Mouse (Mus musculus) right cerebral cortex, postnatal 4 days (tissue): ENCODE results near the gene Npc2.

ENCODE experiments used
- DNase-seq: peaks from one replicate; pipeline ENCODE4 v3.0.0-alpha.2; 2022

Npc2 gene

DNA sequence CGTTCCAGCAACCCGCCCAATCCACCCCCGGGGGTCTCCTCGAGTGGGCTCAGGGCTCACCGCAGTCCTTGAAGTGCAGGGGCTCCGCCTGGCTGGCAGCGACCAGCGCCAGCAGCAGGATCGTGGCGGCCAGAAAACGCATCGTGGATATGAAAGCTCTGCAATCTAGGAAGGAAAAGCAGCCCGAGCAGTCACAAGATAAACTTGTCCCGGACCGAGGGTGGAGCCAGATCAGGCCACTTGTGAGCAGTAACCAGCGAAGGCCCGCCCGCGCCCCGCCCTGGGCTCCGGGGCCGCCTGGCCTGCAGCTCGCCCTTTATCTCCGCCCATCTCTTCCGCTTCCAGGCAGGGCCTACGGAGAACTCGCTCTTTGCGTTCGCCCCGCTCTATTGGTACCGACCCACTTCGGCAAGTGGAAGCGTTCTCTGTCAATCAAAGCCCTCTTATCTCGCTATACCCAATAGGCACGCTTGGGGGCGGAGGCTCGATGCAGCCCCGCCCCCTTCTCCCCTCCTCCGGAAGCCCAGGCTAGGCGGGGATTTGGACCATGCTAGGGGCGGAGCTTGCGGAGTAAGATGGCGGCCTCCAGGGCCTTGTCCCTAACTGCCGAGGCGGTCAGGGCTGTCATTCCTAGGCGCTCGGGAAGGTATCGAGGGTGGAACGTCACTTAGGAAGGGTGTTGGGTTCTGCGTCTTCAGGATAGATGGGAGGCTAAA is at the start of gene Npc2, which contains the start of gene Isca2:
Gene Npc2 (minus strand): TSS at position 427 of the 716 bp plus-strand sequence.
Gene Isca2 (plus strand): TSS at position 526 of the 716 bp plus-strand sequence.
- DNase-seq = peak; percentile 91

DNA sequence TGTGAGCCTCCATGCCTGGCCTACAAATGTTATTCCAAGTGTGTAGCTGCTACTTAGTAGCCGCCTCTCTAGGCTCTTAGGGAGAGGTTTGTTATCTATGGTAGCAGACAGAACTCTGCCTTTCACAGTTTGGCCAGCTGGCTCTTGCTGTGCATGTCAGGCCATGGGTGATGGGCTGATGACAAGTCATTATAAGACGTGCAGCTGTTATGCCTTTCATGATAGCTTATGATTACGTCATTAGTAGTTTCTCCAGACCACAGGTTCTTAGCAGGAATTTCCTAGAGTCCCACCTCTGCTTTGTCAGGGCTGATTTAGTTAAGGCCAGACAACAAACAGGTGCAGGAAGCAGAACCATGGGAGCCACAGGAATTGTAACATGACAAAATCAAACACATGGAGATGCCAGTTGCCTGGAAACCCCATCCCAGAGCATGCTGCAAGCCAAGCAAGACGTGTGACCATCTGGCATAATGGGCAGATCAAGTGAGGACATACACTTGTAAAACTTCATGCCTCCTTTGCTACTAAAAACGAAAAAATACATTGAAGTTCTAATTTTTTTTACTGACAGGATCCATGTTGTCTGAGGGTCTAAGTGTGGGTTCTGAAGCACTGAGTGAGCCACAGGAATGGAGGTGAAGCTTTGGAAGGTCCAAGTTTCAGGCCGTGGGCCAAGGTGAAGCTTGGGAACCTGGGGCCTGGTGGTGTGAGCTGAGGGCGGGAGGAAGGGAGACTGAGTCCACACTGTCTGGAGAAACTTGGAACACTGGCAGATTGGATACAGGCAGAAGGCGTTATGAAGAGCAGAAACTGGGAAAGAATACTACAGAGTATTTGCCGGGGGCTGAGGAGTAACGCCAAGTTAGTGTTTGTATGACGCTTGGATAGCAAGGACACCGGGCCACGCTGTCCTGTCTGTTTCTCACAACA is 46.5 kb upstream of the Npc2 start:
- DNase-seq = peak; percentile 38

DNA sequence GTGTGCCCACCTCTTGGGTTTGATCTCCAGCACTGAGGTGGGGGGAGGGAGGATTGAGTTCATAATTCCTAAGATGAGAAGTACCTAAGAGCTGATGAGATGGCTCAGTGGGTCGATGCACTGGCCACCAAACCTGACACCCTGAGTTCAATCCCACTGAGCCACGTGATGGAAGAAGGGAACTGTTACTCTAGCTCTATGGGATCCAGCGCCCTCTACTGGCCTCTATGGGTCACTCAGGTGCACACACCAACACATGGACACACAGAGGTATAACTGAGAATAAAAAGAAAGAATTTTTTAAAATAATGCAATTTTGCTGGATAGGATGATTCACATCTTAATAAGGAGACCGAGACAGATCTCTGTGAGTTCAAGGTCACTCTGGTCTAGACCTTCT is 45.5 kb upstream of the Npc2 start:
- DNase-seq = no peak

DNA sequence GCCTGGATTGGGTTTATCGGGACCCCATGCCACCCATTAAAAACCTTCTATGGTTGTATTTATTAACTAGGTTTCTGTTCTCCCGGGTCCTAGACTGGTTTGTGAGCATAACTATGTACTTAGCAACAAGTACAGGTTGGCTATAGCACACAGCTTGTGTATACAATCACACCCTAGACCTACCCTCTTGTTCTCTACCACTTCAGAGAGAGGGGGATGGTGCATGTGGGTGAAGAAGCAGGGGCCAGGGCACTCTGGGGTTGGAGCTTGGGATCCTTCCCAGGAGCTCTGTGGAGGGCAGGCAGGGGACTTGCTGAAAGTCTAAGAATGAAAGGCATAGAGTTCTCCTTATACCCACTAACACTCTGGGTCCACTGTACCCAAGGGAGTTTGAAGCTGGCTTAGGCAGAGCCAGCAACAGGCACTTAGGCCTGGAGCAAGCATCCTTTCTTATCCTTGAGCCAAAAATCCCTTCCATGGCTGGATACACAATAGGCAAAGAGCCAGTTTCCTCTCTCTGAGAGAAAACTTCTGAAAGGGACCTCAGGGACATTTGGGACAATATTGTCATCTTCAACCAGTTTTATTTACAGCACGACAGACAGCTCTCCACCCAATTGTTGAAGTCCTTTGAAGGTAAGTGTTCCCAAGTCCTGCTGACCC is 41.8 kb upstream of the Npc2 start:
- no peak for DNase-seq

GRCm38 (mm10) chr12:84813773-84814172 is 40.8 kb upstream of the Npc2 start:
- DNase-seq = no peak

DNA sequence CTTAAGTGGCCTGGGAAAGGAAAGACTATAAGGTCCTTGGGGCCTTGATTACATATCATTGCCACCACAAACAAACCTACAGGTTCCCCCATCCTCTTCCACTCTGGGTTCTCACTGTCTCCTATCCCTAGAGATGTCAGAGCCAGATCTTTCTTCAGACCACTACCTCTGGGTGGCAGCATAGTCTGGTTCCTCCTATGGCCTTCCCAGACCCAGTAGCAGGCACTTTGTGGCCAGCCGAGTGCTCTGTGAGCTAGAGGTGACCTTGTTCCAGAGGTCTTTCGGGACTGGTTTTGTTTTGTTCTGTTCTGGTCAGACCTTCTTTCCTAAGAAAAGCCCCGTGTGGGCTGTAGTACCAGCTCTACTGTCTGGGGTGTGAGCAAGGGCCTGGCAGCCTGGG is 39.1 kb upstream of the Npc2 start:
- DNase-seq = no peak

- no peak for DNase-seq
These were observed 38.6 kb upstream of the Npc2 start for GRCm38 (mm10) chr12:84811510-84811909.

- DNase-seq = no peak
These were observed 37.9 kb upstream of the Npc2 start for GRCm38 (mm10) chr12:84810810-84811209.

GRCm38 (mm10) chr12:84809033-84809432 is 36.1 kb upstream of the Npc2 start:
- DNase-seq = no peak

DNA sequence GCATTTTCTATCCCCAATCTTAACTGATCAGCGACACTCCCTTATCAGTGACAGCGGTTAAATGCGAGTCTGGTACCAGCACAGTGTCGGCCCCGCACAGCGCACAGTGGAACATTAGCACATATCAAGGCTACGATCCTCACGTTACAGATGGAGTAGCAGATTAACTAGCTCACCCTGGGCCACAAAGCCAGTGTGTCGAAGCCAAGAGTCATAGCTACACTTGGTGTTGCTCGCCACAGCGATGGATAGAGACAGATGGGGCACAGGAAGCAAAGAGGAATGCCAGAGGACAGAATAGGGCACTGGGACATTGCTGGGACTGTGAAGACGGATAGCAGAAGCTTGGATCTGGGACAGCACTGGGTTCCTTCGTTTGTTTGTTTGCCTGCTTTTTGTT is 34.4 kb upstream of the Npc2 start:
- DNase-seq = no peak

- DNase-seq = no peak
These were observed 33.8 kb upstream of the Npc2 start for GRCm38 (mm10) chr12:84806726-84807125.

DNA sequence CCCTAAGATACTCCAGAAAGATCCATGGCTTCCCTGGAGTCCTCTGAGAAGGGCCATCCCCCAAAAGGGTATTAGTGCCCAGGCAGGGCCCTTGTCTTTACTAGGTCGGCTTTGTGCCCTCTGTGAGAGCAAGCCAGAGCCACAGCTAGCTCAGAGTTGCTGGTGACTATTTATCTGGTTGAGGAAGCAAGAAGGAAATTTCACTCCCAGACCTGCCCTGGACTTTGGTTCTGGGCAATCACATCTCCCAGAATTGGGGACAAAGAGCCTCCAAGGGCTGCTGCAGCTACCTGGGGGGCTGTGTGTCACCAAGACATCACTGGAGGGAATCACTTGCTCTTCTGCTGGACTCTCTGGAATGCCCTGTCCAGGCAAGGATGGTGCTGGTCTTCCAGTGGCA is 33.1 kb upstream of the Npc2 start:
- no peak for DNase-seq

GRCm38 (mm10) chr12:84805228-84805842 is 32.4 kb upstream of the Npc2 start:
- no peak for DNase-seq

DNA sequence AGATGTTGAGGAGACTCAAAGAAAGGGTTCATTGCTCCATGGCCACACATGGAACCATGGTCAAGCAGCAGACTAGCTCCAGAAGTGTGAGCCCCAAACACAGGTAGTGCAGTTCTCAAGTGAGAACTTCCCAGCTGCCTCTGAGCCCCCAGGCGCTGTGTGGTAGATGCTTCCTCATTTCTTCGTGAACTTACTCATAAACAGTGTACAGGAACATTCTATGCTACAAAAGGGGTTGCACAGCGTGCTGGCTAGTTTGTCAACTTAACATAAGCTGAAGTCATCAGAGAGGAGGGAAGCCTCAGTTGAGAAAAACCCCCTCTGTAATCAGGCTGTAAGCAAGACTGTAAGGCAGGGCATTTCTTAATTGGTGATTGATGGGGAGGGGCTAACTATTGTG is 29.7 kb upstream of the Npc2 start:
- no peak for DNase-seq

DNA sequence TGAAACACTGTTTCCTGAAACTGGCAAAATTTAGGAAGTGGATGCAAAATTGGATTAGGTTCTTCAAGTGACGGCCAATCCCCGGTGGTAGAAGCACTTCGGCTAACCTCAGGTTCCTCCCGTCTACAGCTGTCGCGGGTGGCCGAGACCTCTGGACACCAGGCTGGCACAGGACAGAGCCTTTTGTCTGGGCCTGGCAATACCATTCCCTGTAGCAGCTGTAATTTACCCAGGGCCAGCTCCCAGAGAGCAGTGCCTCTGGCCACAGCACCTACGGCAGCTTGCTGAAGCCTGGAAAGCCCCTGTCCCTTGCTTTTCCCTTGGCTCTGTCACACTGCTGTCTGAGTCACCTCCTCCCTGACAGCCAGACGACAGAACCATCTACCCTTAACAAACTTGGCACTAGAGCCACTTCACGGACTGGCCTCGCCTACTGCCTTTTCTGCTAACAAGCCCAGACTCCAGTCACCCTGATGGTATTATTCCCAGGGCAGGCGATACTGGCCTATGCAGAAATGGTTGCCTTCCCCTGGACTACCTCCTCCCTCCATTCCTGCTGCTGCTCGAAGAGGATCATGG is 28.7 kb upstream of the Npc2 start:
- DNase-seq = no peak

DNA sequence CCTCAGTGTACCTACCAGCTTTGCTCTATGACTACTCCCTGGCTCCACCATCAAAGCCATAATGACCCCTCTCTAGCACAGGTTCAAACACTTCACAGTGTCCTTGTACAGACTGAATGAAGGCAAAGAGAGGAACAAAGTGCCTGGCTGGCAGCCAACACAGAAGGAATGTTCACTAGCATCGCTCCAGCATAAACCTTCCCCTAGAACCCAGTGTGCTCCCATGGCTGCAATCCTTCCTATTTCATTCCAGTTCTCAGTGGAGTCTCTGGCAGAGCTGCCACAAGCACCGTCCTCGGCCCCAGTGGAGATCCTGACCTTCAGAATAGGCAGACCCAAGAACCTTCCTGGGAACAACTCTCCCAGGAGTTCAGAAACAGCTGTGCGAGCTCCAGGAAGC is 27.5 kb upstream of the Npc2 start:
- no peak for DNase-seq

- no peak for DNase-seq
These were observed 26.1 kb upstream of the Npc2 start for GRCm38 (mm10) chr12:84799086-84799485.

- no peak for DNase-seq
These were observed 21.7 kb upstream of the Npc2 start for GRCm38 (mm10) chr12:84794647-84795046.

DNA sequence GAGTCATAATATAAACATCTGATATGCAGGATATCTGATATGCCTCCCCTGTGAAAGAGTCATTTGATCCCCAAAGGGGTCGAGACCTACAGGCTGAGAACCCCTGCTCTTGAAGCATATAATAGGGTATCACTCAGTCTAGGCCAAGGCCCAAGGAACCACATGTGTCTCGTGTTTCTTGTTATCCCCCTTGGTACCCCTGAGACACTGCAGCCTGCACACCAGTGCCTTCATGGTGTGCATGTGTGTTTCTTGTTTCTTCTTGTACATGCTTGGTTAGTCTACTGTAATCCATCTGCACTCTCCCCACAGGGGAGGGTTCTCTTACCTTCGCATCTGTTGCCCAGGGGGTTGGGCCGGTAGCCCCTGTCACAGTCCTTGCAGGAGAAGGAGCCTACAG is 19.7 kb upstream of the Npc2 start:
- no peak for DNase-seq

DNA sequence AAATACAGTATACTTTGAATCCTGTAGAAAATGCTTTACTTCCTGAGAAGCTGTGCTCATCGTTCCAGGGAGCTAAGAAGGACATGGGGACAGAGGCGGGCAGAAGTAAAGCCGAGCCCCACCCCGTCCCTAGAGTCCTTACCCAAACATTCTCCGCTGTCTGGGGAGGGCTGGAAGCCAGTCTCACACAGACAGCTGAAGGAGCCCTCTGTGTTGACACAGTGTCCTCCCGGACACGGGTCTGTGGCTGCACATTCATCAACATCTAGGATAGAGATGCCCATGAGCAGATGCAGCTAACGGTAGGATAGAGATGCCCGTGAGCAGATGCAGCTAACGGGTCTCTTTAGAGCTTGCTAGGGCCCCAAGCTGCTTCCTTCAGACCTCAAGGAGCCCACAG is 17.9 kb upstream of the Npc2 start:
- DNase-seq = no peak

DNA sequence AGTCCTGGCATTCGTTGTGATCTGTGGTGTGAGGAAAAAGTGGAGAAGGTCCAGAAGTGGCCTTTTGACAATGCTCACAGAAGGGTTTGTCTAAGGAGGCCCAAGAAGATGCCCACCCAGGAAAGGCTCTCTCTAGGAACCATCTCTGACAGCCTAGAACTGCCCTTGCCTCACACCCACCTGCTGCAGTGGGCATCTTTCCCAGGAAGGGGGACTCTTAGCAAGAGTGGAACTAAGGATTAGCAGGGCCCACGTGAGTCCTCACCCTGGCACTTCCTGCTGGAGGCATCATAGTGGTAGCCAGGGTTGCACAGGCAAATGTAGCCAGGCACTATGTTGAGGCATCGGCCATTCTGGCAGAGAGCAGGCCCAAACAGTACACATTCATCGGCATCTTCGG is 13.1 kb upstream of the Npc2 start:
- no peak for DNase-seq

- peak; percentile 95 for DNase-seq
These were observed 11.8 kb upstream of the Npc2 start for GRCm38 (mm10) chr12:84784604-84785381.
